8 mouse cellular contexts compared by ENCODE assay signal in genomic region chrX:48207761-48208487, GRCm38 (mm10). TPM values are rescaled to one million over a fixed set of nuclear protein-coding genes. Genes with fewer than 3 reads are reported as not detected.
DNase-seq lines count a peak whose midpoint lies in the region; ATAC-seq and TF ChIP-seq lines count a peak whose summit lies in the region.

No protein-coding gene starts in this region.

- H3K4me1 ChIP-seq in lung, adult 2 months (ENCODE audit: control insufficient read depth, insufficient read depth, low read length), result no peaks in the 10 kb centered on the region; the same call in 1 of the 2 replicates
- H3K4me1 ChIP-seq in embryonic facial prominence, embryonic 12.5 days, result no peaks in the 10 kb centered on the region
- no peaks in the 10 kb centered on the region for H3K4me1 ChIP-seq in stomach, postnatal 0 days (replicated peaks; ENCODE audit: control insufficient read depth, insufficient read depth)

- no peaks in the 10 kb centered on the region for H3K27me3 ChIP-seq in embryonic facial prominence, embryonic 12.5 days
- no peaks in the 10 kb centered on the region for H3K27me3 ChIP-seq in stomach, postnatal 0 days (ENCODE audit: control insufficient read depth, insufficient read depth, low read length)

- H3K27ac ChIP-seq in embryonic facial prominence, embryonic 12.5 days, result peak overlapping the region; percentile 30; the same call in 1 of the 2 replicates
- peak overlapping the region; percentile 79 for H3K27ac ChIP-seq in stomach, postnatal 0 days (replicated peaks)

- WGBS in lung, adult 2 months, result 17% methylated on average over 36 of the region's 36 CpGs
- 10% methylated on average over 35 of the region's 36 CpGs for WGBS in embryonic facial prominence, embryonic 12.5 days
- WGBS in stomach, postnatal 0 days, result 10% methylated on average over 31 of the region's 36 CpGs

- no peak for TF ChIP-seq CTCF in lung, adult 2 months (IDR thresholded peaks at IDR 0.05; ENCODE audit: insufficient read depth, low read length)
- no peak for TF ChIP-seq CTCF in stomach, postnatal 0 days (IDR thresholded peaks at IDR 0.05; ENCODE audit: low read depth)

- intact Hi-C loops in heart, postnatal 14 days (cut with DNase I), result loop anchor here (5.0 kb wide), 2 partner anchors 49 to 199 kb away; partner anchors contain the start of gene Utp14a

- H3K9me3 ChIP-seq in embryonic facial prominence, embryonic 12.5 days, result no peaks in the 10 kb centered on the region
- H3K9me3 ChIP-seq in stomach, postnatal 0 days (ENCODE audit: control insufficient read depth, low read length), result no peaks in the 10 kb centered on the region

- ATAC-seq in embryonic facial prominence, embryonic 12.5 days (ENCODE audit: insufficient number of reproducible peaks, insufficient read depth, low FRiP score, low TSS enrichment), result peak; percentile 80
- peak; percentile 35; the same call in 1 of the 2 replicates for ATAC-seq in megakaryocyte progenitor cell, adult 5-6 weeks (replicated peaks; ENCODE audit: poor library complexity)
- ATAC-seq in stomach, postnatal 0 days (ENCODE audit: low FRiP score, low TSS enrichment), result peak; percentile 82

- H3K4me3 ChIP-seq in lung, adult 2 months (replicated peaks; ENCODE audit: extremely low read depth, low read depth, low read length), result peak overlapping the region; percentile 93
- H3K4me3 ChIP-seq in embryonic facial prominence, embryonic 12.5 days, result peak overlapping the region; percentile 70
- peak overlapping the region; percentile 63 for H3K4me3 ChIP-seq in stomach, postnatal 0 days (ENCODE audit: low read depth, low read length)

- peak overlapping the region; percentile 60 for H3K9ac ChIP-seq in embryonic facial prominence, embryonic 12.5 days
- peak overlapping the region; percentile 65 for H3K9ac ChIP-seq in stomach, postnatal 0 days (ENCODE audit: low read length)

- DNase-seq in lung, adult 2 months, result peak; percentile 12
- DNase-seq in lung, postnatal 25 days (ENCODE audit: low spot score), result no peak
- DNase-seq in adrenal gland, adult 8-10 months, result peak; percentile 6
- DNase-seq in heart, postnatal 14 days, result peak; percentile 26 to 50
- DNase-seq in kidney, postnatal 4 days, result peak; percentile 33 to 66
- DNase-seq in stomach, postnatal 0 days (ENCODE audit: low spot score), result peak; percentile 57

- TF ChIP-seq EP300 in stomach, postnatal 0 days (optimal IDR thresholded peaks at IDR 0.05), result no peak

- peak overlapping the region; percentile 55 for H3K4me2 ChIP-seq in embryonic facial prominence, embryonic 12.5 days (replicated peaks)
- H3K4me2 ChIP-seq in stomach, postnatal 0 days (replicated peaks; ENCODE audit: low read depth), result peak overlapping the region; percentile 48

- H3K36me3 ChIP-seq in embryonic facial prominence, embryonic 12.5 days, result no peaks in the 10 kb centered on the region
- no peaks in the 10 kb centered on the region for H3K36me3 ChIP-seq in stomach, postnatal 0 days (ENCODE audit: control insufficient read depth, insufficient read depth, low read length)

- TF ChIP-seq POLR2A in lung, adult 2 months (IDR thresholded peaks at IDR 0.05; ENCODE audit: borderline replicate concordance, extremely low read depth, low read depth, low read length), result no peak

RNA-seq across cellular contexts. Expression of gene Zdhhc9, which starts 0.8 kb away (rescaled TPM):
- 21.6 and 31.0 TPM in 2 replicates for polyA plus RNA-seq in lung, adult 2 months (2012; rRNA removed)
- 10 to 100 TPM; 18.7 to 21.9 (median 20.2) TPM for total RNA-seq in adrenal gland, adult 8-10 months (2022)
- 4.2 and 4.5 TPM in 2 replicates for polyA plus RNA-seq in embryonic facial prominence, embryonic 12.5 days (2016; fragmentation: Nextera tagmentation; extraction: Ambion mirVana)
- 10 to 100 TPM; 26.9 to 30.2 TPM for total RNA-seq in heart, postnatal 14 days (2021)
- total RNA-seq in megakaryocyte progenitor cell, adult 5-6 weeks (2015), result 33.7 and 38.3 TPM in 2 replicates
- total RNA-seq in megakaryocyte progenitor cell, adult 5-6 weeks (2017), result 6.2 and 9.2 TPM in 2 replicates
- polyA plus RNA-seq in stomach, postnatal 0 days (2015; fragmentation: Nextera tagmentation; extraction: Ambion mirVana), result 5.1 and 5.7 TPM in 2 replicates

RNA-seq across cellular contexts. Expression of gene Utp14a, which starts 48.7 kb away (rescaled TPM):
- 1.8 and 2.9 TPM in 2 replicates for polyA plus RNA-seq in lung, adult 2 months (2012; rRNA removed)
- total RNA-seq in adrenal gland, adult 8-10 months (2022), result 10 to 100 TPM; 15.5 to 18.3 (median 16.2) TPM
- polyA plus RNA-seq in embryonic facial prominence, embryonic 12.5 days (2016; fragmentation: Nextera tagmentation; extraction: Ambion mirVana), result 20.2 and 22.7 TPM in 2 replicates
- total RNA-seq in heart, postnatal 14 days (2021), result 10 to 100 TPM; 14.0 to 16.4 TPM
- total RNA-seq in megakaryocyte progenitor cell, adult 5-6 weeks (2015), result 37.2 and 39.8 TPM in 2 replicates
- total RNA-seq in megakaryocyte progenitor cell, adult 5-6 weeks (2017), result 70.0 and 86.7 TPM in 2 replicates
- polyA plus RNA-seq in stomach, postnatal 0 days (2015; fragmentation: Nextera tagmentation; extraction: Ambion mirVana), result 10.8 and 12.6 TPM in 2 replicates
